Mouse (Mus musculus): ENCODE measurements around the gene Ciao2b. TPM values are rescaled to one million over a fixed set of nuclear protein-coding genes. Genes with fewer than 3 reads are reported as not detected.

The Ciao2b gene
- total and polyA plus RNA-seq, 3 experiments: 78.7 to 110 TPM; not detected in 1

DNA sequence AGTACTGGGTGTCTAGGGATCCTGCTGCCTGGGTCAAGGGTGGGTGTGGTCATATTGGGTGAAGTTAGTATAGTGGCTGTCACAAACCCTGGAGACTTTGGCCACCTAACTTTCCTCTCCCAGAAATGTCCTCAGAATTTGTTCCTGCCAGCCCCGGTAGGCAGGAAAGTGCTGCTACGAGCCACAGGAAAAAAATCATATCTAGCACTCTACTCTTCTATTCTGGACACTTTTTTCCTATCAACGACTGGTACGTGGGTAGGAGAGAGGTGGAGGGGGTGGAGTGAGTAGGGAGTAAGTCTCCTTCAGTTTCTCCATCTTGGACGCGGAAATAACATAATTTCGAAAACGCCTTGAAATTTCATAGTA is 11.7 kb downstream of the Ciao2b start:
- Histone ChIP-seq H3K4me1 (ENCODE audit: control insufficient read depth in 1 of 2, insufficient read depth in 2 of 2, low read length in 2 of 2) (peaks cover 6 to 20% of the 10 kb centered on the region in 2 experiments), H3K36me3 (ENCODE audit: control insufficient read depth in 1 of 2, insufficient read depth in 2 of 2, low read length in 2 of 2) (peaks cover 0 to 10% of the 10 kb centered on the region in 2 experiments; a peak in 2 of 4 replicates), H3K9ac (ENCODE audit: control insufficient read depth, low read depth, low read length, poor library complexity, severe bottlenecking) (peak overlapping the region; percentile 46), H3K9me3 (replicated peaks; ENCODE audit: insufficient read depth, low read length) (no peaks in the 10 kb centered on the region), H3K4me3 (ENCODE audit: control insufficient read depth in 1 of 2, insufficient read depth in 1 of 2, low read depth in 2 of 2, low read length in 2 of 2) (peak overlapping the region; percentile 50 to 91), H3K27me3 (ENCODE audit: control insufficient read depth in 1 of 2, insufficient read depth in 2 of 2, low read length in 2 of 2) (no peaks in the 10 kb centered on the region), H3K79me2 (ENCODE audit: control insufficient read depth, insufficient read depth, low read length, poor library complexity) (no peaks in the 10 kb centered on the region), H3K27ac (ENCODE audit: control insufficient read depth, low read depth, low read length) (peak overlapping the region; percentile 40)
- TF ChIP-seq MAZ (IDR thresholded peaks at IDR 0.05; ENCODE audit: low read depth, low read length) (peak; percentile 62; the same call in 1 of the 2 replicates), KAT2A (conservative IDR thresholded peaks at IDR 0.05; ENCODE audit: low read depth, low read length) (no peak), SMC3 (IDR thresholded peaks at IDR 0.05; ENCODE audit: low read depth, low read length) (no peak), CHD2 (IDR thresholded peaks at IDR 0.05; ENCODE audit: low read length) (no peak), POLR2AphosphoS2 (IDR thresholded peaks at IDR 0.05; ENCODE audit: low read length) (no peak), SIN3A (IDR thresholded peaks at IDR 0.05; ENCODE audit: low read length) (peak; percentile 67), CHD1 (IDR thresholded peaks at IDR 0.05; ENCODE audit: low read depth, low read length) (no peak), HCFC1 (IDR thresholded peaks at IDR 0.05; ENCODE audit: low read depth, low read length) (no peak), TBP (IDR thresholded peaks at IDR 0.05; ENCODE audit: low read depth, low read length) (no peak)
- DNase-seq (ENCODE audit: low read depth, low spot score): peak; percentile 50

DNA sequence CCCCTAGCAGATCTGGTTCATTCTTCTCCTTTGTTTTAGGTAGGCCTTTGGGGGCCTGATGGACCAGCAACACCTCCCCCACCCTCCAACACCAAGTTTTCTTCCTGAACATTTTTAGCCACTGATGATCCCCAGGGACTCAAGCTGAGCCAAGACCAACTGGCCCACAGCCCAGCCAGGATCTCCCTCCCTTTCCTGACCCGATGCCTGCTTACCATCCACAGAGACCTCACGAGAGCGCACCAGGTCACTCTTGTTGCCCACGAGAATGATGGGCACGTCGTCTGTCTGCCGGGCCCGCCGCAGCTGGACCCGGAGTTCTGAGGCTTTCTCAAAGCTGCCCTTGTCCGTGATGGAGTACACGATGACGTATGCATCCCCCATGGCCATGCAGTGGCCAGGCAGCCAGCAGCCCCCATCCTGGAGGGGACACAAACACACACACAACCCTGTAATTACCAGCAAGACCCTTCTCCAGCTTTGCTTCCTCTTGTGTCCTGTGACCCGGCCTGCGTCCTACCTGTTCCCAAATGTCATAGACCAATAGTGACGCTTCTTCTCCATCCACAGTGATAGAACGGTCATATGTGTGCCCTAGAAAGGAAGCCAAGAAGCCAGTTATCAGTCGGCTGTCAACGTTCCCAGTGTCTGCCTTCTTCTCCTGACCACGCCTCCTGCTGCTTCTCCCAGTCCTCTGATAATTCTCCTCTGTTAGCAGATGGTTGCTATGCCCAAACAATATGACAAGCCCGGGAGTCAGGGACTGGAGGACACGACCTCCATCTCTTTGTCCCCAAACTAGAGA is 12.3 kb downstream of the Ciao2b start:
- Histone ChIP-seq H3K79me2 (ENCODE audit: control insufficient read depth, insufficient read depth, low read length, poor library complexity) (no peaks in the 10 kb centered on the region), H3K9ac (ENCODE audit: control insufficient read depth, low read depth, low read length, poor library complexity, severe bottlenecking) (peak overlapping the region; percentile 46; the same call in 1 of the 2 replicates), H3K27me3 (ENCODE audit: control insufficient read depth in 1 of 2, insufficient read depth in 2 of 2, low read length in 2 of 2) (no peaks in the 10 kb centered on the region), H3K9me3 (replicated peaks; ENCODE audit: insufficient read depth, low read length) (no peaks in the 10 kb centered on the region), H3K4me1 (ENCODE audit: control insufficient read depth in 1 of 2, insufficient read depth in 2 of 2, low read length in 2 of 2) (peaks cover 6 to 20% of the 10 kb centered on the region in 2 experiments), H3K4me3 (ENCODE audit: control insufficient read depth in 1 of 2, insufficient read depth in 1 of 2, low read depth in 2 of 2, low read length in 2 of 2) (peak overlapping the region; percentile 50 to 91), H3K36me3 (ENCODE audit: control insufficient read depth in 1 of 2, insufficient read depth in 2 of 2, low read length in 2 of 2) (peaks cover 0 to 10% of the 10 kb centered on the region in 2 experiments; a peak in 2 of 4 replicates), H3K27ac (ENCODE audit: control insufficient read depth, low read depth, low read length) (peak overlapping the region; percentile 40)
- TF ChIP-seq TCF12 (IDR thresholded peaks at IDR 0.05; ENCODE audit: low read depth, low read length): peak; percentile 26; the same call in 1 of the 2 replicates
- TF ChIP-seq GATA1 (IDR thresholded peaks at IDR 0.05; ENCODE audit: low read depth, low read length): peak; percentile 54; the same call in 1 of the 2 replicates
- TF ChIP-seq ETS1 (IDR thresholded peaks at IDR 0.05; ENCODE audit: low read depth, low read length): peak; percentile 49; the same call in 1 of the 2 replicates
- TF ChIP-seq TAL1 (IDR thresholded peaks at IDR 0.05; ENCODE audit: low read length): no peak
- no peak for TF ChIP-seq USF1 (IDR thresholded peaks at IDR 0.05; ENCODE audit: low read depth, low read length)
- TF ChIP-seq EP300 (IDR thresholded peaks at IDR 0.05; ENCODE audit: low read depth in 1 of 2, low read length in 2 of 2): peak in 1 of 2 experiments; percentile 36; a peak in 1 of 4 replicates
- TF ChIP-seq KAT2A (conservative IDR thresholded peaks at IDR 0.05; ENCODE audit: low read depth, low read length): no peak
- TF ChIP-seq ZC3H11A (IDR thresholded peaks at IDR 0.05; ENCODE audit: low read depth, low read length): no peak
- peak; percentile 21; the same call in 1 of the 2 replicates for TF ChIP-seq MXI1 (IDR thresholded peaks at IDR 0.05; ENCODE audit: low read depth, low read length)
- no peak for TF ChIP-seq USF2 (IDR thresholded peaks at IDR 0.05; ENCODE audit: borderline replicate concordance in 1 of 2, insufficient read depth in 1 of 2, low read depth in 1 of 2, low read length in 2 of 2)
- no peak for TF ChIP-seq CHD1 (IDR thresholded peaks at IDR 0.05; ENCODE audit: low read depth, low read length)
- no peak for TF ChIP-seq CTCF (IDR thresholded peaks at IDR 0.05 in 2 of 3, conservative IDR thresholded peaks at IDR 0.05 in 1 of 3; ENCODE audit: control insufficient read depth in 1 of 3, insufficient read depth in 1 of 3, low read depth in 2 of 3, low read length in 3 of 3, poor library complexity in 1 of 3, severe bottlenecking in 1 of 3)
- peak; percentile 68 for TF ChIP-seq SIN3A (IDR thresholded peaks at IDR 0.05; ENCODE audit: low read length)
- DNase-seq (ENCODE audit: low read depth, low spot score): peak; percentile 76

All from MEL (cell line).